In genomic region chr3:101896893-101897292, GRCm38 (mm10) we compare ENCODE assay signal across 9 mouse cellular contexts. TPM values are rescaled to one million over a fixed set of nuclear protein-coding genes. Genes with fewer than 3 reads are reported as not detected.
DNase-seq lines count a peak whose midpoint lies in the region; ATAC-seq and TF ChIP-seq lines count a peak whose summit lies in the region.
"Had no signal": no experiment of that assay in that cellular context is flagged by ENCODE, and none has a peak within 500 bp of the region (broad histone marks: within the 10 kb centered on the region; RNA-seq: fewer than 3 reads in every experiment).

No protein-coding gene starts in this region.

- 20% methylated on average over 9 of the region's 9 CpGs for WGBS in lung, embryonic 14.5 days

- H3K4me2 ChIP-seq in CH12.LX (ENCODE audit: insufficient read depth, low read depth, poor library complexity, severe bottlenecking) = no peak overlapping the region
- H3K4me2 ChIP-seq in lung, embryonic 14.5 days = no peak overlapping the region
- H3K4me2 ChIP-seq: limb, embryonic 12.5 days had no signal

- H3K4me1 ChIP-seq in CH12.LX (ENCODE audit: control insufficient read depth in 1 of 2, insufficient read depth in 2 of 2) = peaks cover 4 to 22% of the 10 kb centered on the region in 2 experiments; a peak in 3 of 4 replicates
- no peaks in the 10 kb centered on the region for H3K4me1 ChIP-seq in lung, embryonic 14.5 days (ENCODE audit: insufficient read depth)

- no peak overlapping the region for H3K4me3 ChIP-seq in CH12.LX (replicated peaks in 1 of 3; ENCODE audit: low read depth in 2 of 3, low read length in 2 of 3, poor library complexity in 1 of 3)
- H3K4me3 ChIP-seq in lung, embryonic 14.5 days (ENCODE audit: low read depth, low read length) = no peak overlapping the region
- H3K4me3 ChIP-seq: limb, embryonic 12.5 days had no signal

- peak; percentile 80 for DNase-seq in CH12.LX (ENCODE audit: extremely low read depth)
- DNase-seq in adrenal gland, postnatal 14 days = peak; percentile 82
- peak; percentile 82 for DNase-seq in embryo, embryonic 11.5 days (ENCODE audit: low read depth, low spot score)
- peak; percentile 55 for DNase-seq in heart, adult 8-10 months (ENCODE audit: low spot score)
- DNase-seq in kidney, postnatal 4 days = peak; percentile 82 to 85
- DNase-seq in lung, embryonic 14.5 days = peak; percentile 90
- peak; percentile 56 for DNase-seq in ovary, postnatal 14 days (ENCODE audit: low spot score)
- peak; percentile 83 for DNase-seq in thymus, postnatal 14 days

- in situ Hi-C loops in CH12.LX (cut with MboI; ENCODE audit: low pct_ligation_motif_present, low pct_unique_long_range_greater_than_20kb, low sequenced_read_pairs) = loop anchor here (25.0 kb wide), 1 partner anchor 165 kb away; no protein-coding TSS in a partner anchor

- no peaks in the 10 kb centered on the region for H3K27me3 ChIP-seq in CH12.LX (replicated peaks)
- no peaks in the 10 kb centered on the region for H3K27me3 ChIP-seq in lung, embryonic 14.5 days (ENCODE audit: insufficient read depth, low read length)
- H3K27me3 ChIP-seq: limb, embryonic 12.5 days had no signal

- no peaks in the 10 kb centered on the region for H3K79me2 ChIP-seq in CH12.LX (replicated peaks; ENCODE audit: control insufficient read depth, extremely low read depth, insufficient read depth, poor library complexity, severe bottlenecking)

- no peak for ATAC-seq in lung, embryonic 14.5 days (ENCODE audit: insufficient read depth)

- H3K27ac ChIP-seq in CH12.LX (ENCODE audit: insufficient read depth, low read depth) = no peak overlapping the region
- H3K27ac ChIP-seq in lung, embryonic 14.5 days (ENCODE audit: low read depth) = no peak overlapping the region
- H3K27ac ChIP-seq: limb, embryonic 12.5 days had no signal

- TF ChIP-seq EP300 in CH12.LX (IDR thresholded peaks at IDR 0.05; ENCODE audit: low read length) = no peak

- TF ChIP-seq RAD21 in CH12.LX (IDR thresholded peaks at IDR 0.05; ENCODE audit: low read depth, low read length) = peak; percentile 96

- dilution Hi-C loops in CH12.LX (cut with MboI; ENCODE audit: extremely low pct_ligation_motif_present, extremely low pct_unique_long_range_greater_than_20kb, low sequenced_read_pairs) = no loop called here

- no peak for TF ChIP-seq POLR2A in CH12.LX (IDR thresholded peaks at IDR 0.05; ENCODE audit: low read depth, low read length)

- peaks cover 3 to 11% of the 10 kb centered on the region in 2 experiments for H3K36me3 ChIP-seq in CH12.LX (replicated peaks in 1 of 2; ENCODE audit: control insufficient read depth in 1 of 2, insufficient read depth in 1 of 2, low read length in 1 of 2)
- H3K36me3 ChIP-seq in lung, embryonic 14.5 days (ENCODE audit: insufficient read depth) = no peaks in the 10 kb centered on the region

- TF ChIP-seq CTCF in CH12.LX (conservative IDR thresholded peaks at IDR 0.05 in 1 of 2, IDR thresholded peaks at IDR 0.05 in 1 of 2; ENCODE audit: low read depth in 2 of 2, low read length in 2 of 2) = peak; percentile 89 to 95
- peak; percentile 98 for TF ChIP-seq CTCF in lung, embryonic 14.5 days (IDR thresholded peaks at IDR 0.05; ENCODE audit: low read depth)

- no peak overlapping the region for H3K9ac ChIP-seq in CH12.LX (ENCODE audit: insufficient read depth, low read depth)
- no peak overlapping the region for H3K9ac ChIP-seq in lung, embryonic 14.5 days
- H3K9ac ChIP-seq: limb, embryonic 12.5 days had no signal

- H3K9me3 ChIP-seq in CH12.LX (replicated peaks; ENCODE audit: low read length) = peaks cover 3% of the 10 kb centered on the region
- no peaks in the 10 kb centered on the region for H3K9me3 ChIP-seq in lung, embryonic 14.5 days (ENCODE audit: low read depth, low read length)
- H3K9me3 ChIP-seq: limb, embryonic 12.5 days had no signal

TF ChIP-seq in CH12.LX, 34 proteins besides CTCF, POLR2A, EP300 and RAD21:
- TF ChIP-seq ZMIZ1 (IDR thresholded peaks at IDR 0.05; ENCODE audit: low read depth, low read length) (no peak), ZNF384 (IDR thresholded peaks at IDR 0.05; ENCODE audit: low read depth, low read length) (no peak), MAX (IDR thresholded peaks at IDR 0.05; ENCODE audit: low read length) (no peak), NRF1 (IDR thresholded peaks at IDR 0.05; ENCODE audit: low read depth, low read length) (no peak), IRF4 (IDR thresholded peaks at IDR 0.05; ENCODE audit: low read depth, low read length) (0 out of 2 replicates have a peak, but pooled peaks have one; percentile 43), TCF12 (IDR thresholded peaks at IDR 0.05; ENCODE audit: low read depth, low read length) (no peak; the same call in 1 of the 2 replicates), NELFE (IDR thresholded peaks at IDR 0.05; ENCODE audit: low read depth, low read length) (0 out of 2 replicates have a peak, but pooled peaks have one; percentile 25), MAFK (IDR thresholded peaks at IDR 0.05; ENCODE audit: insufficient replicate concordance, low read length) (0 out of 2 replicates have a peak, but pooled peaks have one; percentile 9), ZC3H11A (IDR thresholded peaks at IDR 0.05; ENCODE audit: low read depth, low read length) (peak; percentile 39; the same call in 1 of the 2 replicates), SMC3 (IDR thresholded peaks at IDR 0.05; ENCODE audit: low read depth, low read length) (peak; percentile 85)

RNA-seq across cellular contexts. Expression of gene Slc22a15, which starts 27.4 kb away (rescaled TPM):
- 3.4 and 4.5 TPM in 2 replicates for total RNA-seq in CH12.LX (2012; rRNA removed)
- 1.6 and 1.8 TPM in 2 replicates for total RNA-seq in CH12.LX (2014; rRNA removed)
- 7.4 and 7.6 TPM in 2 replicates for polyA plus RNA-seq in CH12.LX (2012; ENCODE audit: insufficient read length, low read depth)
- 5.9 and 7.7 TPM in 2 replicates for total RNA-seq in adrenal gland, postnatal 14 days (2021)
- total RNA-seq in heart, adult 8-10 months (2022) = 1 to 10 TPM; 1.8 to 2.4 (median 2.2) TPM
- polyA plus RNA-seq in lung, embryonic 14.5 days (2014; fragmentation: Nextera tagmentation; extraction: Ambion mirVana) = 5.1 and 5.4 TPM in 2 replicates

RNA-seq across cellular contexts. Expression of gene Mab21l3, which starts 48.1 kb away (rescaled TPM):
- total RNA-seq in CH12.LX (2012; rRNA removed) = 2.0 and 2.8 TPM in 2 replicates
- total RNA-seq in CH12.LX (2014; rRNA removed) = 3.4 and 3.5 TPM in 2 replicates
- 1.9 and 2.1 TPM in 2 replicates for polyA plus RNA-seq in CH12.LX (2012; ENCODE audit: insufficient read length, low read depth)
- total RNA-seq in adrenal gland, postnatal 14 days (2021) = 0.11 and 0.41 TPM in 2 replicates
- not detected for total RNA-seq in heart, adult 8-10 months (2022)
- polyA plus RNA-seq in lung, embryonic 14.5 days (2014; fragmentation: Nextera tagmentation; extraction: Ambion mirVana) = 0.12 and 0.68 TPM in 2 replicates
